In genomic region chr17:26939178-26939972, GRCm38 (mm10) we compare ENCODE assay signal across 8 mouse cellular contexts. TPM values are rescaled to one million over a fixed set of nuclear protein-coding genes. Genes with fewer than 3 reads are reported as not detected.
A peak's percentile ranks its signal among the peaks of the same experiment; 100 is the strongest.
DNase-seq lines count a peak whose midpoint lies in the region; ATAC-seq and TF ChIP-seq lines count a peak whose summit lies in the region.

Cuta (minus strand) TSS chr17:26939569.

- peaks cover 58% of the 10 kb centered on the region for H3K4me1 ChIP-seq in forebrain, embryonic 10.5 days
- peaks cover 38% of the 10 kb centered on the region for H3K4me1 ChIP-seq in heart, embryonic 15.5 days (replicated peaks)
- H3K4me1 ChIP-seq in liver, embryonic 14.5 days (replicated peaks; ENCODE audit: control insufficient read depth in 2 of 2, insufficient read depth in 2 of 2, low read length in 1 of 2), result peaks cover 16 to 17% of the 10 kb centered on the region in 2 experiments
- H3K4me1 ChIP-seq in neural tube, embryonic 11.5 days (ENCODE audit: control insufficient read depth, insufficient read depth, low read length), result peaks cover 6% of the 10 kb centered on the region
- peaks cover 5% of the 10 kb centered on the region; the same call in 1 of the 2 replicates for H3K4me1 ChIP-seq in stomach, postnatal 0 days (replicated peaks; ENCODE audit: control insufficient read depth, insufficient read depth)

- TF ChIP-seq CTCF in liver, embryonic 14.5 days (IDR thresholded peaks at IDR 0.05; ENCODE audit: low read depth), result no peak
- no peak for TF ChIP-seq CTCF in stomach, postnatal 0 days (IDR thresholded peaks at IDR 0.05; ENCODE audit: low read depth)

- H3K9ac ChIP-seq in heart, embryonic 15.5 days, result peak within 1 kb of the TSS; percentile 82
- H3K9ac ChIP-seq in liver, embryonic 14.5 days (replicated peaks), result peak within 1 kb of the TSS; percentile 74
- peak within 1 kb of the TSS; percentile 59 for H3K9ac ChIP-seq in neural tube, embryonic 11.5 days (ENCODE audit: low read length)
- H3K9ac ChIP-seq in stomach, postnatal 0 days (ENCODE audit: low read length), result peak within 1 kb of the TSS; percentile 77

- peak; percentile 98 for DNase-seq in CD8-positive naive resting alpha-beta T cell, adult 2 months (ENCODE audit: low read depth in 2 of 2, low spot score in 2 of 2)
- DNase-seq in c-Kit-positive CD71-negative TER-119-negative erythroid progenitor cells, embryonic 14.5 days (ENCODE audit: low read depth), result peak; percentile 99
- DNase-seq in forebrain, embryonic 10.5 days (ENCODE audit: extremely low spot score, low spot score), result peak; percentile 99
- DNase-seq in kidney, postnatal 25 days, result peak; percentile 99 to 100
- DNase-seq in liver, embryonic 14.5 days (ENCODE audit: low read depth in 3 of 3, low spot score in 3 of 3), result peak; percentile 99
- peak; percentile 100 for DNase-seq in neural tube, embryonic 11.5 days (ENCODE audit: low spot score)
- peak; percentile 100 for DNase-seq in stomach, postnatal 0 days (ENCODE audit: low spot score)

- H3K27me3 ChIP-seq in forebrain, embryonic 10.5 days (ENCODE audit: poor library complexity, severe bottlenecking), result 0 out of 2 replicates have a peak, but pooled peaks cover 1% of the 10 kb centered on the region
- no peaks in the 10 kb centered on the region for H3K27me3 ChIP-seq in heart, embryonic 15.5 days
- H3K27me3 ChIP-seq in liver, embryonic 14.5 days (ENCODE audit: control insufficient read depth, insufficient read depth, low read length), result no peaks in the 10 kb centered on the region
- H3K27me3 ChIP-seq in neural tube, embryonic 11.5 days (ENCODE audit: control insufficient read depth, insufficient read depth, low read length), result no peaks in the 10 kb centered on the region
- H3K27me3 ChIP-seq in stomach, postnatal 0 days (ENCODE audit: control insufficient read depth, insufficient read depth, low read length), result no peaks in the 10 kb centered on the region

- peak within 1 kb of the TSS; percentile 84 for H3K4me3 ChIP-seq in forebrain, embryonic 10.5 days
- H3K4me3 ChIP-seq in heart, embryonic 15.5 days, result peak within 1 kb of the TSS; percentile 64
- H3K4me3 ChIP-seq in liver, embryonic 14.5 days (ENCODE audit: insufficient read depth in 1 of 2, low read depth in 2 of 2, low read length in 2 of 2), result peak within 1 kb of the TSS; percentile 63 to 71
- peak within 1 kb of the TSS; percentile 65 for H3K4me3 ChIP-seq in neural tube, embryonic 11.5 days (ENCODE audit: low read depth, low read length)
- H3K4me3 ChIP-seq in stomach, postnatal 0 days (ENCODE audit: low read depth, low read length), result peak within 1 kb of the TSS; percentile 48

- peak; percentile 95 for ATAC-seq in heart, embryonic 15.5 days (replicated peaks; ENCODE audit: insufficient number of reproducible peaks, insufficient read depth, low FRiP score, low read depth)
- peak; percentile 93 for ATAC-seq in liver, embryonic 14.5 days (ENCODE audit: insufficient read depth)
- peak; percentile 94 for ATAC-seq in neural tube, embryonic 11.5 days (ENCODE audit: insufficient read depth, low FRiP score, low TSS enrichment)
- peak; percentile 95 for ATAC-seq in stomach, postnatal 0 days (ENCODE audit: low FRiP score, low TSS enrichment)

- peak within 1 kb of the TSS; percentile 89 for H3K4me2 ChIP-seq in heart, embryonic 15.5 days
- peak within 1 kb of the TSS; percentile 86 for H3K4me2 ChIP-seq in liver, embryonic 14.5 days (ENCODE audit: low read depth)
- peak within 1 kb of the TSS; percentile 78 for H3K4me2 ChIP-seq in neural tube, embryonic 11.5 days (ENCODE audit: low read depth)
- H3K4me2 ChIP-seq in stomach, postnatal 0 days (replicated peaks; ENCODE audit: low read depth), result peak within 1 kb of the TSS; percentile 80

- H3K36me3 ChIP-seq in forebrain, embryonic 10.5 days (replicated peaks), result peaks cover 39% of the 10 kb centered on the region
- H3K36me3 ChIP-seq in heart, embryonic 15.5 days, result peaks cover 30% of the 10 kb centered on the region
- H3K36me3 ChIP-seq in liver, embryonic 14.5 days (replicated peaks; ENCODE audit: control insufficient read depth, insufficient read depth, low read depth), result peaks cover 7% of the 10 kb centered on the region
- H3K36me3 ChIP-seq in neural tube, embryonic 11.5 days (ENCODE audit: control insufficient read depth, insufficient read depth, low read length), result peaks cover 2% of the 10 kb centered on the region; the same call in 1 of the 2 replicates
- H3K36me3 ChIP-seq in stomach, postnatal 0 days (ENCODE audit: control insufficient read depth, insufficient read depth, low read length), result no peaks in the 10 kb centered on the region; the same call in 1 of the 2 replicates

- WGBS in forebrain, embryonic 10.5 days, result under 1% methylated on average over 69 of the region's 70 CpGs
- WGBS in heart, embryonic 15.5 days, result 0% methylated on average over 68 of the region's 70 CpGs
- WGBS in liver, embryonic 14.5 days (ENCODE audit: insufficient replicate concordance), result under 1% methylated on average over 70 of the region's 70 CpGs
- WGBS in neural tube, embryonic 11.5 days, result under 1% methylated on average over 61 of the region's 70 CpGs
- WGBS in stomach, postnatal 0 days, result under 1% methylated on average over 69 of the region's 70 CpGs

- H3K27ac ChIP-seq in forebrain, embryonic 10.5 days, result peak within 1 kb of the TSS; percentile 96
- peak within 1 kb of the TSS; percentile 97 for H3K27ac ChIP-seq in heart, embryonic 15.5 days
- H3K27ac ChIP-seq in liver, embryonic 14.5 days, result peak within 1 kb of the TSS; percentile 81
- H3K27ac ChIP-seq in neural tube, embryonic 11.5 days (ENCODE audit: low read depth, low read length), result peak within 1 kb of the TSS; percentile 73
- peak within 1 kb of the TSS; percentile 93 for H3K27ac ChIP-seq in stomach, postnatal 0 days (replicated peaks)

- no peaks in the 10 kb centered on the region for H3K9me3 ChIP-seq in forebrain, embryonic 10.5 days
- H3K9me3 ChIP-seq in heart, embryonic 15.5 days (replicated peaks), result no peaks in the 10 kb centered on the region
- H3K9me3 ChIP-seq in liver, embryonic 14.5 days (ENCODE audit: control insufficient read depth, low read length), result no peaks in the 10 kb centered on the region
- H3K9me3 ChIP-seq in neural tube, embryonic 11.5 days (ENCODE audit: control insufficient read depth, low read length), result no peaks in the 10 kb centered on the region
- no peaks in the 10 kb centered on the region for H3K9me3 ChIP-seq in stomach, postnatal 0 days (ENCODE audit: control insufficient read depth, low read length)

- no peak for TF ChIP-seq EP300 in liver, embryonic 14.5 days (IDR thresholded peaks at IDR 0.05; ENCODE audit: low read depth)
- no peak for TF ChIP-seq EP300 in stomach, postnatal 0 days (optimal IDR thresholded peaks at IDR 0.05)

RNA-seq across cellular contexts. Expression of gene Cuta, which starts in this region (rescaled TPM):
- 180 and 184 TPM in 2 replicates for polyA plus RNA-seq in forebrain, embryonic 10.5 days (2016; fragmentation: Nextera tagmentation; extraction: Ambion mirVana)
- 144 and 160 TPM in 2 replicates for polyA plus RNA-seq in heart, embryonic 15.5 days (2015; fragmentation: Nextera tagmentation; extraction: Ambion mirVana)
- 53.0 and 53.5 TPM in 2 replicates for polyA plus RNA-seq in liver, embryonic 14.5 days (2012; rRNA removed)
- 82.5 and 86.8 TPM in 2 replicates for polyA plus RNA-seq in liver, embryonic 14.5 days (2014; fragmentation: Nextera tagmentation; extraction: Ambion mirVana)
- polyA plus RNA-seq in neural tube, embryonic 11.5 days (2014; fragmentation: Nextera tagmentation; extraction: Ambion mirVana), result 136 and 138 TPM in 2 replicates
- polyA plus RNA-seq in stomach, postnatal 0 days (2015; fragmentation: Nextera tagmentation; extraction: Ambion mirVana), result 157 and 163 TPM in 2 replicates

Comparison
In these comparisons a context has a peak if more than half of its experiments do, and no peak if none do; other contexts are left out.
1. Peak in every context shown above with its lines: DNase-seq, ATAC-seq, H3K4me3 ChIP-seq and H3K27ac ChIP-seq.